Mouse (Mus musculus): Measurements from ENCODE around the gene Gm20388.

DNA sequence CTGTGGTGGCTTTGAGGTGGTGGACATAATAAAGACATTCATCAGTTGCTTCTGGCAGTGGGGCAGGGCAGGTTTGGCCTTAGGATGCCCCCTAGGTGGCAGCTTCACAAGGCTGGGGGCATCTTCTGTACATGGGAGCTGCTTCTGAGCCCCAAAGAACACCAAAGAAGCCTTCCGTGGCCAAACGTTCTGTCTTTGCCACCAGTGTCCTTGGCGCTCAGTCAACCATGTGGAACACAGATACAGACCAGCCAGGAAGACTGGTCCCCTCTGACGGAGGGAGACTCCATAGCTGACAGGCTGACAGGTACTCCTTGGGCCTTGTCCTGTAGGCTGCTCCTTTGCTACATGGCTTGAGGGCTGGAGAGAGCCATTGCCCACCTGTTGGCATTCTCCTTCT, 362.8 kb downstream of the Gm20388 start:
- no peak for TF ChIP-seq CTCF (IDR thresholded peaks at IDR 0.05; ENCODE audit: control insufficient read depth, insufficient read depth, low read length)
- TF ChIP-seq POLR2A (IDR thresholded peaks at IDR 0.05; ENCODE audit: borderline replicate concordance, control insufficient read depth, low read depth, low read length) = no peak

Data from bone marrow, adult 2 months (tissue).